Mouse (Mus musculus) ovary, postnatal 10 days (tissue): ENCODE data around the gene Ell.
"Not testable (repeated sequence)": the region's sequence is repeated elsewhere in the genome, so short reads cannot be mapped to it uniquely, and the experiment has no call there.

ENCODE experiments used
- DNase-seq: peaks from one replicate; pipeline ENCODE4 v3.0.0; 2022; ENCODE audit warnings: low spot score

The Ell gene

GRCm38 (mm10) chr8:70564696-70565235 lies 25.5 kb downstream of the Ell start:
- DNase-seq, result no peak

GRCm38 (mm10) chr8:70565561-70565960 lies 26.3 kb downstream of the Ell start:
- no peak for DNase-seq

- no peak for DNase-seq
Measured at GRCm38 (mm10) chr8:70570360-70570759, 31.1 kb downstream of the Ell start.

- no peak for DNase-seq
Measured at GRCm38 (mm10) chr8:70570990-70571389, 31.7 kb downstream of the Ell start.

- DNase-seq, result no peak
Measured at GRCm38 (mm10) chr8:70574302-70574701, 35.0 kb downstream of the Ell start.

GRCm38 (mm10) chr8:70574915-70575314 lies 35.7 kb downstream of the Ell start:
- DNase-seq, result no peak

- no peak for DNase-seq
Measured at GRCm38 (mm10) chr8:70577207-70577606, 38.0 kb downstream of the Ell start.

GRCm38 (mm10) chr8:70583476-70584387 lies 44.5 kb downstream of the Ell start:
- no peak for DNase-seq

GRCm38 (mm10) chr8:70584606-70585257 lies 45.5 kb downstream of the Ell start:
- DNase-seq, result no peak

- DNase-seq, result no peak
Measured at GRCm38 (mm10) chr8:70585258-70585652, 46.0 kb downstream of the Ell start.

GRCm38 (mm10) chr8:70587955-70588354 lies 48.7 kb downstream of the Ell start:
- not testable (repeated sequence) for DNase-seq

- DNase-seq, result no peak
Measured at GRCm38 (mm10) chr8:70591569-70591968, 52.3 kb downstream of the Ell start.

- no peak for DNase-seq
Measured at GRCm38 (mm10) chr8:70593173-70593572, 53.9 kb downstream of the Ell start.

GRCm38 (mm10) chr8:70593961-70594609 lies 54.8 kb downstream of the Ell start, which contains the start of gene Isyna1:
Isyna1 (plus strand) TSS chr8:70594373.
- DNase-seq, result peak; percentile 66

GRCm38 (mm10) chr8:70594621-70595564 lies 55.6 kb downstream of the Ell start:
- no peak for DNase-seq

GRCm38 (mm10) chr8:70595811-70596210 lies 56.6 kb downstream of the Ell start:
- no peak for DNase-seq

- DNase-seq, result no peak
Measured at GRCm38 (mm10) chr8:70596216-70596615, 57.0 kb downstream of the Ell start.

GRCm38 (mm10) chr8:70596775-70597416 lies 57.6 kb downstream of the Ell start:
- no peak for DNase-seq

- no peak for DNase-seq
Measured at GRCm38 (mm10) chr8:70597417-70598272, 58.4 kb downstream of the Ell start.

GRCm38 (mm10) chr8:70598283-70598682 lies 59.0 kb downstream of the Ell start:
- DNase-seq, result peak; percentile 66
